21 mouse cellular contexts compared by ENCODE assay signal in the genomic region with DNA sequence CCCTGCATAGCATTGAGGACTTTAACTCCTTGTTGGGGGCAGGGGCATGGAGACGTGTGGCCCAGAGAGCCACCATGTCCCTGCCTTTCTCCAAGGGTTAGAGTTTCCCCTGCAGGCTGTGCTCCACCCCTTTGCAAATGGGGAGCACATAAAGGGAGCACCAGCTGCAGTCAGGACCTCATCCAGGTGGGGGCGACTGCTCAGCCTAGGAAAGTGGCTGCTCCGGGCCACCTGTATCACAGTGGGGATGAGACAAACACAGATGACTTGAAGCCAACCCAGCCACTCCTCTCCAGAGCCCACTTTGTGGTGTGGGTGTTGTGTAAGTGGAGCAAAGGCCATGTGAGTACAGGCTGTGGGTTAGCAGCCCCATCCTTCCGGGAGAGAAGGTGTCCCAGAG. TPM values are rescaled to one million over a fixed set of nuclear protein-coding genes. Genes with fewer than 3 reads are reported as not detected.
DNase-seq lines count a peak whose midpoint lies in the region; ATAC-seq and TF ChIP-seq lines count a peak whose summit lies in the region.
"Had no signal": no experiment of that assay in that cellular context is flagged by ENCODE, and none has a peak within 500 bp of the region (broad histone marks: within the 10 kb centered on the region; RNA-seq: fewer than 3 reads in every experiment).

No protein-coding gene starts in this region.

- TF ChIP-seq CTCF in intestine, postnatal 0 days (IDR thresholded peaks at IDR 0.05; ENCODE audit: low read depth): 0 out of 2 replicates have a peak, but pooled peaks have one; percentile 8

- H3K4me3 ChIP-seq in intestine, postnatal 0 days (ENCODE audit: low read depth, low read length): no peak overlapping the region
- H3K4me3 ChIP-seq in intestine, embryonic 16.5 days (ENCODE audit: low read length): no peak overlapping the region
- no peak overlapping the region for H3K4me3 ChIP-seq in myocyte
- H3K4me3 ChIP-seq: embryonic facial prominence, embryonic 12.5 days; forebrain, embryonic 15.5 days; heart, adult 2 months; heart, embryonic 15.5 days; hindbrain, embryonic 13.5 days had no signal

- no peaks in the 10 kb centered on the region for H3K79me2 ChIP-seq in myocyte (ENCODE audit: control insufficient read depth, insufficient read depth)

- peaks cover 28% of the 10 kb centered on the region for H3K36me3 ChIP-seq in intestine, postnatal 0 days (ENCODE audit: control insufficient read depth, insufficient read depth)
- 0 out of 2 replicates have a peak, but pooled peaks cover 6% of the 10 kb centered on the region for H3K36me3 ChIP-seq in intestine, embryonic 16.5 days (ENCODE audit: control insufficient read depth, insufficient read depth, low read length)
- peaks cover 18% of the 10 kb centered on the region for H3K36me3 ChIP-seq in myocyte (ENCODE audit: control insufficient read depth, insufficient read depth)

- H3K9me3 ChIP-seq in intestine, postnatal 0 days (ENCODE audit: control insufficient read depth): no peaks in the 10 kb centered on the region
- no peaks in the 10 kb centered on the region for H3K9me3 ChIP-seq in intestine, embryonic 16.5 days (ENCODE audit: control insufficient read depth, low read length)
- H3K9me3 ChIP-seq: embryonic facial prominence, embryonic 12.5 days; forebrain, embryonic 15.5 days; heart, embryonic 15.5 days; hindbrain, embryonic 13.5 days had no signal

- H3K27me3 ChIP-seq in intestine, postnatal 0 days (replicated peaks; ENCODE audit: control insufficient read depth, insufficient read depth, low read length): no peaks in the 10 kb centered on the region
- no peaks in the 10 kb centered on the region for H3K27me3 ChIP-seq in intestine, embryonic 16.5 days (replicated peaks; ENCODE audit: control insufficient read depth, insufficient read depth, low read length)
- H3K27me3 ChIP-seq in myocyte (ENCODE audit: control insufficient read depth, insufficient read depth, insufficient read length): no peaks in the 10 kb centered on the region
- H3K27me3 ChIP-seq: embryonic facial prominence, embryonic 12.5 days had no signal

- no peak overlapping the region for H3K27ac ChIP-seq in intestine, postnatal 0 days (ENCODE audit: low read depth, low read length)
- no peak overlapping the region for H3K27ac ChIP-seq in intestine, embryonic 16.5 days (ENCODE audit: low read length)
- H3K27ac ChIP-seq: embryonic facial prominence, embryonic 12.5 days; forebrain, embryonic 15.5 days; heart, adult 2 months; heart, embryonic 15.5 days; hindbrain, embryonic 13.5 days; hindbrain, postnatal 0 days had no signal

- H3K4me2 ChIP-seq in intestine, postnatal 0 days (replicated peaks; ENCODE audit: low read depth): no peak overlapping the region
- no peak overlapping the region for H3K4me2 ChIP-seq in intestine, embryonic 16.5 days (ENCODE audit: low read depth, low read length)
- H3K4me2 ChIP-seq in myocyte (ENCODE audit: low read depth): no peak overlapping the region
- H3K4me2 ChIP-seq: embryonic facial prominence, embryonic 12.5 days; forebrain, embryonic 15.5 days; heart, embryonic 11.5 days; heart, embryonic 15.5 days; hindbrain, embryonic 13.5 days had no signal

- TF ChIP-seq POLR2A in myocyte (IDR thresholded peaks at IDR 0.05; ENCODE audit: insufficient read length, low read depth): no peak

- no peak for ATAC-seq in intestine, postnatal 0 days
- no peak for ATAC-seq in intestine, embryonic 16.5 days
- ATAC-seq: forebrain, embryonic 15.5 days; hindbrain, postnatal 0 days had no signal

- H3K4me1 ChIP-seq in intestine, postnatal 0 days (replicated peaks; ENCODE audit: control insufficient read depth, insufficient read depth, low read length): no peaks in the 10 kb centered on the region
- H3K4me1 ChIP-seq in intestine, embryonic 16.5 days (ENCODE audit: control insufficient read depth, insufficient read depth, low read length): no peaks in the 10 kb centered on the region
- H3K4me1 ChIP-seq: embryonic facial prominence, embryonic 12.5 days; heart, embryonic 15.5 days had no signal

- H3ac ChIP-seq in myocyte (ENCODE audit: control insufficient read depth, insufficient read length): no peak overlapping the region

- WGBS in intestine, postnatal 0 days: 64% methylated on average over 4 of the region's 4 CpGs
- WGBS in intestine, embryonic 16.5 days: 72% methylated on average over 4 of the region's 4 CpGs

- no peak overlapping the region for H3K9ac ChIP-seq in intestine, postnatal 0 days (ENCODE audit: low read depth, low read length)
- H3K9ac ChIP-seq in intestine, embryonic 16.5 days (ENCODE audit: low read depth, low read length): no peak overlapping the region
- H3K9ac ChIP-seq: embryonic facial prominence, embryonic 12.5 days; forebrain, embryonic 15.5 days; heart, embryonic 15.5 days; hindbrain, embryonic 13.5 days had no signal

- intact Hi-C loops in left cerebral cortex, postnatal 10 days (cut with DNase I): loop anchor here (10.0 kb wide), 1 partner anchor 556 kb away; no protein-coding TSS in a partner anchor

- peak; percentile 16 for DNase-seq in thymus, postnatal 25 days
- DNase-seq in thymus, postnatal 0 days (ENCODE audit: low spot score): no peak
- DNase-seq in layer of hippocampus, adult 11-12 months (ENCODE audit: low spot score): no peak
- DNase-seq in left cerebral cortex, postnatal 10 days (ENCODE audit: extremely low spot score in 1 of 2, low spot score in 2 of 2): no peak
- DNase-seq: adrenal gland, adult 8-10 months; B cell, adult 2 months; cerebellum, adult 11 months; cerebellum, adult 9-10 months; cerebellum, postnatal 25 days; gastrocnemius, postnatal 10 days; heart, adult 2 months; heart, postnatal 14 days had no signal

TF ChIP-seq in myocyte, 11 proteins besides CTCF, POLR2A, EP300 and RAD21:
- TF ChIP-seq REST (IDR thresholded peaks at IDR 0.05; ENCODE audit: insufficient read depth, insufficient read length) (no peak), POLR2AphosphoS2 (IDR thresholded peaks at IDR 0.05; ENCODE audit: insufficient read length, low read depth) (peak; percentile 13)

RNA-seq across cellular contexts. Expression of a gene that starts 12.1 kb away (rescaled TPM):
- polyA plus RNA-seq in intestine, postnatal 0 days (2015; fragmentation: Nextera tagmentation; extraction: Ambion mirVana): 121 and 123 TPM in 2 replicates
- polyA plus RNA-seq in intestine, embryonic 16.5 days (2015; fragmentation: Nextera tagmentation; extraction: Ambion mirVana): 92.2 and 94.3 TPM in 2 replicates
- 81.4 and 86.0 TPM in 2 replicates for polyA plus RNA-seq in thymus, postnatal 0 days (2015; fragmentation: Nextera tagmentation; extraction: Ambion mirVana)
- polyA plus RNA-seq in myocyte (2012; fragmentation: generic; extraction: Trizol): 60.5 TPM
- total RNA-seq in left cerebral cortex, postnatal 10 days (2021): 10 to 100 TPM; 43.0 to 46.9 TPM

RNA-seq across cellular contexts. Expression of a gene that starts 41.4 kb away (rescaled TPM):
- polyA plus RNA-seq in intestine, postnatal 0 days (2015; fragmentation: Nextera tagmentation; extraction: Ambion mirVana): 4.2 and 4.3 TPM in 2 replicates
- 10.1 and 11.8 TPM in 2 replicates for polyA plus RNA-seq in intestine, embryonic 16.5 days (2015; fragmentation: Nextera tagmentation; extraction: Ambion mirVana)
- polyA plus RNA-seq in thymus, postnatal 0 days (2015; fragmentation: Nextera tagmentation; extraction: Ambion mirVana): 25.1 and 26.3 TPM in 2 replicates
- 23.0 TPM for polyA plus RNA-seq in myocyte (2012; fragmentation: generic; extraction: Trizol)
- 100 to 1,000 TPM; 116 to 122 TPM for total RNA-seq in left cerebral cortex, postnatal 10 days (2021)
